Mouse (Mus musculus): ENCODE data around the gene Wars. TPM values are rescaled to one million over a fixed set of nuclear protein-coding genes. Genes with fewer than 3 reads are reported as not detected.
"Not testable (repeated sequence)": the region's sequence is repeated elsewhere in the genome, so short reads cannot be mapped to it uniquely, and the experiment has no call there.

Gene Wars
- polyA plus RNA-seq, 1 experiment from 2014 or later = 59.9 TPM

- H3K9ac ChIP-seq = no peak overlapping the region
- H3K27ac ChIP-seq (replicated peaks) = no peak overlapping the region
- no peak for ATAC-seq (ENCODE audit: extremely low read depth, insufficient number of reproducible peaks, low FRiP score, low TSS enrichment)
- peaks cover 9% of the 10 kb centered on the region for H3K36me3 ChIP-seq
- H3K9me3 ChIP-seq = no peaks in the 10 kb centered on the region
- H3K4me1 ChIP-seq = no peaks in the 10 kb centered on the region
- no peaks in the 10 kb centered on the region for H3K27me3 ChIP-seq (replicated peaks)
- no peak overlapping the region for H3K4me3 ChIP-seq
- H3K4me2 ChIP-seq = no peak overlapping the region
- 80% methylated on average over 10 of the region's 10 CpGs for WGBS
Observed at GRCm38 (mm10) chr12:108855081-108855480, 38.9 kb downstream of the Wars start.

DNA sequence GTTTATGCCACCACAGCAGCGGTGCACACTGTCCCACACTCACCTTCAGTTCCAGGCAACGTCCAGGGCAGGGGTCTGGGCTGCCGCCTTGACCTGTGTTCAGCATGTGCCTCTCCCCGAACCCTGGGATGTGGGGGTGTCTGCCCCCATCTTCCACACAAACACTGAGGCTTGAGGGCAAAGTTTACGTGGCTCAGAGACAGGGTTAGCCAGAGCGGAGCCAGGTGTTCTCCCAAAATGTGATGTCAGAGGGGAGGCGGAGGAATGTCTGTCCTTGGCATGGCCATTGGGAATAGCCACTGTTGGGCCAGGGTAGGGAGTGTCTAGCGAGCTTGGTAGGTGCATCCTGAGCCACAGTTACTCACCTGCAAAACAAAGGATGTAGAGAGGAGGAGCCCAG lies 41.2 kb downstream of the Wars start:
- 86% methylated on average over 8 of the region's 8 CpGs for WGBS
- Histone ChIP-seq H3K4me1 (no peaks in the 10 kb centered on the region), H3K9ac (no peak overlapping the region), H3K36me3 (peaks cover 3% of the 10 kb centered on the region; the same call in 1 of the 2 replicates), H3K27ac (replicated peaks) (no peak overlapping the region), H3K4me2 (no peak overlapping the region), H3K9me3 (no peaks in the 10 kb centered on the region), H3K27me3 (replicated peaks) (no peaks in the 10 kb centered on the region), H3K4me3 (no peak overlapping the region)
- ATAC-seq (ENCODE audit: extremely low read depth, insufficient number of reproducible peaks, low FRiP score, low TSS enrichment) = no peak

- Histone ChIP-seq H3K9ac (no peak overlapping the region), H3K4me2 (no peak overlapping the region), H3K4me1 (no peaks in the 10 kb centered on the region), H3K27ac (replicated peaks) (no peak overlapping the region), H3K4me3 (no peak overlapping the region), H3K27me3 (replicated peaks) (no peaks in the 10 kb centered on the region), H3K36me3 (peaks cover 16% of the 10 kb centered on the region), H3K9me3 (no peaks in the 10 kb centered on the region)
- WGBS = 84% methylated on average over 8 of the region's 8 CpGs
- ATAC-seq (ENCODE audit: extremely low read depth, insufficient number of reproducible peaks, low FRiP score, low TSS enrichment) = no peak
Observed at GRCm38 (mm10) chr12:108850886-108851285, 43.1 kb downstream of the Wars start.

- H3K36me3 ChIP-seq = peaks cover 23% of the 10 kb centered on the region
- no peak for ATAC-seq (ENCODE audit: extremely low read depth, insufficient number of reproducible peaks, low FRiP score, low TSS enrichment)
- H3K27me3 ChIP-seq (replicated peaks) = no peaks in the 10 kb centered on the region
- no peak overlapping the region for H3K27ac ChIP-seq (replicated peaks)
- H3K9me3 ChIP-seq = no peaks in the 10 kb centered on the region
- H3K4me3 ChIP-seq = no peak overlapping the region
- no peaks in the 10 kb centered on the region for H3K4me1 ChIP-seq
- 65% methylated on average over 8 of the region's 8 CpGs for WGBS
- no peak overlapping the region for H3K9ac ChIP-seq
- H3K4me2 ChIP-seq = no peak overlapping the region
Observed at GRCm38 (mm10) chr12:108850129-108850528, 43.8 kb downstream of the Wars start.

DNA sequence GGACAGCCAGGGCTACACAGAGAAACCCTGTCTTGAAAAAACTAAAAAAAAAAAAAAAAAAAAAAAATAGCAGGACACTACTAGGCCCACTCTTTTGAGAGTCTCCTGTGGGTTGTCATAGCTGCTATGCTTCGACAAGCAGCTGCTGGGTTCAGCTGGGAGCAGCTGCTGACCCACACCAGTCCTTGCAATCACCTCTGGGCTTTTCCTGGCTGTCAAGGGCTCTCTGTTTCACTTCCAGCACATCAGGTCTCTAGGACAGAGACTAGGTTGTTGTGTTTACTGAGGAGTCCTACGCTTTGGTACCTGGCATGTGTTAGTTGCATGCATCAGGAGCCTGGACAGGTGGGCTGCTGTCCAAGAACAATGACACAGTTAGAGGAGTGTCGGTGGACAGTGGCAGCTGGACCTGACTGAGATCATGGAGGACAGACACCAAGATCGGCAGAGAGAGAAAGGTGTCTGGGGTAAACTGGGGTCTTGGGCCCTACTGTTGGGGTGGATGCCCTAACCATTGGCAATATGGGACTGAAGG lies 44.4 kb downstream of the Wars start:
- H3K9ac ChIP-seq = no peak overlapping the region
- H3K4me3 ChIP-seq = no peak overlapping the region
- no peaks in the 10 kb centered on the region for H3K9me3 ChIP-seq
- H3K4me2 ChIP-seq = no peak overlapping the region
- no peak overlapping the region for H3K27ac ChIP-seq (replicated peaks)
- no peaks in the 10 kb centered on the region for H3K4me1 ChIP-seq
- WGBS = 81% methylated on average over 4 of the region's 4 CpGs
- no peaks in the 10 kb centered on the region for H3K27me3 ChIP-seq (replicated peaks)
- H3K36me3 ChIP-seq = peaks cover 29% of the 10 kb centered on the region
- ATAC-seq (ENCODE audit: extremely low read depth, insufficient number of reproducible peaks, low FRiP score, low TSS enrichment) = no peak

- H3K9me3 ChIP-seq; H3K27me3 ChIP-seq (replicated peaks); H3K27ac ChIP-seq (replicated peaks); H3K4me3 ChIP-seq; ATAC-seq (ENCODE audit: extremely low read depth, insufficient number of reproducible peaks, low FRiP score, low TSS enrichment); H3K4me1 ChIP-seq; H3K4me2 ChIP-seq; H3K9ac ChIP-seq: not testable (repeated sequence)
- peaks cover 42% of the 10 kb centered on the region for H3K36me3 ChIP-seq
- WGBS = 88% methylated on average over 3 of the region's 3 CpGs
Observed at GRCm38 (mm10) chr12:108848033-108848432, 45.9 kb downstream of the Wars start.

- Histone ChIP-seq H3K27me3 (replicated peaks) (no peaks in the 10 kb centered on the region), H3K27ac (replicated peaks) (no peak overlapping the region), H3K9me3 (no peaks in the 10 kb centered on the region), H3K4me2 (no peak overlapping the region), H3K36me3 (peaks cover 76% of the 10 kb centered on the region), H3K9ac (no peak overlapping the region), H3K4me1 (peaks cover 8% of the 10 kb centered on the region), H3K4me3 (no peak overlapping the region)
- no peak for ATAC-seq (ENCODE audit: extremely low read depth, insufficient number of reproducible peaks, low FRiP score, low TSS enrichment)
- WGBS = 85% methylated on average over 7 of the region's 7 CpGs
Observed at GRCm38 (mm10) chr12:108842663-108843062, 51.3 kb downstream of the Wars start.

GRCm38 (mm10) chr12:108841181-108841580 lies 52.8 kb downstream of the Wars start:
- H3K9ac ChIP-seq = no peak overlapping the region
- no peak overlapping the region for H3K27ac ChIP-seq (replicated peaks)
- peaks cover 23% of the 10 kb centered on the region for H3K4me1 ChIP-seq
- no peaks in the 10 kb centered on the region for H3K9me3 ChIP-seq
- 77% methylated on average over 6 of the region's 6 CpGs for WGBS
- no peak for ATAC-seq (ENCODE audit: extremely low read depth, insufficient number of reproducible peaks, low FRiP score, low TSS enrichment)
- H3K27me3 ChIP-seq (replicated peaks) = no peaks in the 10 kb centered on the region
- no peak overlapping the region for H3K4me2 ChIP-seq
- no peak overlapping the region for H3K4me3 ChIP-seq
- peaks cover 68% of the 10 kb centered on the region for H3K36me3 ChIP-seq

DNA sequence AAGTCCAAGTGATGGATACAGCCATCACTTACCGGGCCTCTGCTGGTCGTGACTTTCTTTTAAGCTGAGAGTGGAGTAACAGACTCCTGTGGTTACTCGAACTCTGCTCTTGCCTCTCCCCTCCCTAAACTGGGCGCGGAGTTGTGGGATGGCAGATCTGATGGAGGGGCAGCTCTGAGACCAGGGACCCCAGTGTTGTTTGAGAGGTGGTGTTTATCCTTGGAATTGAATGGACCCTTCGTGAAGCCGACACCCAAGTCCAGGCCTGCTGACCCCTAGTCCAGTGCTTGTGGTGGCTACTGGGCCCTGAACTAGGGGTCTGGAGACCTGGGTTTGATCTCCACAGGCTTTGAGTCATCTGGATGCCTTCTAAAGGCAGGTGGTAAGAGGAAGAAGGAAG lies 57.3 kb downstream of the Wars start:
- no peaks in the 10 kb centered on the region for H3K9me3 ChIP-seq
- peaks cover 38% of the 10 kb centered on the region for H3K4me1 ChIP-seq
- H3K27ac ChIP-seq (replicated peaks) = peak overlapping the region; percentile 89; the same call in 1 of the 2 replicates
- H3K4me3 ChIP-seq = peak overlapping the region; percentile 78
- ATAC-seq (ENCODE audit: extremely low read depth, insufficient number of reproducible peaks, low FRiP score, low TSS enrichment) = no peak
- H3K9ac ChIP-seq = peak overlapping the region; percentile 90
- peak overlapping the region; percentile 97 for H3K4me2 ChIP-seq
- H3K27me3 ChIP-seq (replicated peaks) = no peaks in the 10 kb centered on the region
- WGBS = 49% methylated on average over 7 of the region's 7 CpGs
- peaks cover 26% of the 10 kb centered on the region for H3K36me3 ChIP-seq

DNA sequence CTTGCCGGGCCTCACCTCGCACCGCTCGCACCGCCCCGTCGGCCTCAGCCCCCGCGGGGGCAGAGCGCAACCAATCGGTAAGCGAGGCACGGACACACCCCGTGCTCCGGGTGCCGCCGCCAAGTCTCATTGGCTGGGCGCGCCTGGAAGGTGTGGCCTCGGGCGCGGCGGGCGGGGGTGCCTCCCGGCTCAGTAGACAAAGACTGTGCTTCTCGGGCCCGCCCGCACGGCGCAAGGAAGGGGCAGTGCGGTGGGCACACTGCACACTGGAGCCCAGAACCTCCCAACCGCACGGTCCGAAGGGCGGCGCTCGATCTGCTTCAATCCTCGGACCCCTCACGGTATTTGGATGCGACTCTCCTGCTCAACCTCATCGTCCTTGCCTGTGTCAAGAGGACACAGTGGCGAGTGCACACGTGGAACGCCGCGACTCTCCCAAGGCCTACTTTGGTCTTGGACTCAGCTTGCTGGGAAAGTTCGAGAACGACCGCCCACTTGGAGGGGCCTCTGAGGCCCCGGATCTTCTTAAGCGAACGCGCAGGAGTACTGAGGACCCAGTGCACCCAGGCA lies 58.0 kb downstream of the Wars start, which contains the start of the genes Slc25a29 and Slc25a47:
Gene Slc25a29 (minus strand): TSS at position 44 of the 570 bp plus-strand sequence.
Gene Slc25a47 (plus strand): TSS at position 207 of the 570 bp plus-strand sequence.
- peak; percentile 97 for ATAC-seq (ENCODE audit: extremely low read depth, insufficient number of reproducible peaks, low FRiP score, low TSS enrichment)
- under 1% methylated on average over 49 of the region's 53 CpGs for WGBS
- peak within 1 kb of the TSS; percentile 97 for H3K4me2 ChIP-seq
- peak within 1 kb of the TSS; percentile 78 for H3K4me3 ChIP-seq
- no peaks in the 10 kb centered on the region for H3K27me3 ChIP-seq (replicated peaks)
- peaks cover 38% of the 10 kb centered on the region for H3K4me1 ChIP-seq
- H3K27ac ChIP-seq (replicated peaks) = peak within 1 kb of the TSS; percentile 89
- peaks cover 18% of the 10 kb centered on the region for H3K36me3 ChIP-seq
- no peaks in the 10 kb centered on the region for H3K9me3 ChIP-seq
- peak within 1 kb of the TSS; percentile 90 for H3K9ac ChIP-seq

DNA sequence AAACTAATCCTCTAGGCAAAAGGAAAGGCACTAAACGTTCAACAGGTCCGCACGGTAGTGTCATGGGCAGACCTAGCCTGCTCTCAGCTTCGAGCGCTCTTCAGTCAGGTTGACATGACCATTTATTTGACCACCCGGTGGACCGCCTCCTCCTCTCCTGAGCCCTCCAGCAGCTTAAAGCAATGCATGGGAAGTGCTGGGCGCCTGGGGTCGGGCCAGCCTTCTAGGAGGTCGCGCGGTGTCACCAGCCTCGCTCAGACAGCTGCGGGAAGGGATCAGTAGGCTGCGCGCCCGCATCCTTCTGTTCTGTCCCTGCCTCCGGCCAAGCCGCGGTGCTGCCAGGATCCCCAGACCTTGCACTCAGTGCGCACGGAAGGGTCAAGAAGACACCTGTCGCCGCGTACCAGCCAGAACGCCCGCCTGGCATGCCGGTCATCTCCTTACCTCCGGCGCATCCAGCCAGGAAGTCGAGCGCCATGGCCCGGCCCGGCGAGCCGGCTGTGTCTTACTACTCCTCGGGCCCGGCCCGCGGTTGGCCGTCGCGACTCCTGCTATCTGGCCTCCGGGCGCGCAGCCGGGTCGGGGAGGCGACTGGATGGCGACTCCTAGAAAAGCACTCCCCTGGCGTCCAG lies 58.6 kb downstream of the Wars start:
- H3K27me3 ChIP-seq (replicated peaks) = no peaks in the 10 kb centered on the region
- H3K4me3 ChIP-seq = peak overlapping the region; percentile 78
- no peaks in the 10 kb centered on the region for H3K9me3 ChIP-seq
- H3K27ac ChIP-seq (replicated peaks) = peak overlapping the region; percentile 37; the same call in 1 of the 2 replicates
- 2% methylated on average over 51 of the region's 51 CpGs for WGBS
- ATAC-seq (ENCODE audit: extremely low read depth, insufficient number of reproducible peaks, low FRiP score, low TSS enrichment) = no peak
- peaks cover 13% of the 10 kb centered on the region for H3K36me3 ChIP-seq
- peak overlapping the region; percentile 97 for H3K4me2 ChIP-seq
- peak overlapping the region; percentile 85 for H3K9ac ChIP-seq
- peaks cover 38% of the 10 kb centered on the region for H3K4me1 ChIP-seq
